Mouse (Mus musculus): ENCODE data around the gene Celsr1. TPM values are rescaled to one million over a fixed set of nuclear protein-coding genes. Genes with fewer than 3 reads are reported as not detected.
A peak's percentile ranks its signal among the peaks of the same experiment; 100 is the strongest.

Gene Celsr1
- polyA plus RNA-seq, 1 experiment = 0.49 TPM

DNA sequence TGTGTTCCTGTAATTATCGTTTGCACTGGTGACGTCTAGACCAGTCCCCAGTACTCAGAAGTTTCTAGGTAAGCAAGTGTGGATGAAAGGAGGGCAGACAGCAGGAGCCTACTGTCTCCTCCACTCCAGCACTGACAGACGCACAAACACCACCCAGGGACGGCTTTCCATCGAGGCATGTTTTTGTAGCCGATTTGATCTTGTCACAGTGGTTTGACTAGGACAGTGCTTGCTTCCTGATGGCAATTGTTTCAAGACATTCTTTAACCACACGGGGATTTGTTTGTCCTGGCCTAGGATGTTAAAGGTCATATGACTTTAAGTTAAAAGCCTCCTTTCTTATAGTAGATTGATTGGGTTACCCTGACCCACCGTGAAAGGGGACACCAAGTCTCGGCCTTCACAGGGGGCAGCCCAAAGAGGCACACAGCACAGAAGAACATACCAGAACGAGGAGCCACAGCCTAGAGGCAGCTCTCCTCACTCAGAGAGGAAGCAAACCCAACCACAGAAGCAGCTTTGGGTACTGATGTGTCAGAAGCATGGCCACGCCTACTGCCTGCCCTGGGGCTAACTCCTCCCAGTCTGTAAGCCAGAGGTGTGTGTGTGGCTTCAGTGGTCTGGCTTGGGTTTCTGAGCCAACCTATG lies 51.7 kb downstream of the Celsr1 start:
- peaks cover 2% of the 10 kb centered on the region; the same call in 1 of the 2 replicates for H3K4me1 ChIP-seq (ENCODE audit: control insufficient read depth, insufficient read depth, low read length)
- 80% methylated on average over 11 of the region's 11 CpGs for WGBS
- DNase-seq = no peak
- TF ChIP-seq POLR2A (IDR thresholded peaks at IDR 0.05; ENCODE audit: borderline replicate concordance, insufficient read depth, low read length) = no peak
- TF ChIP-seq CTCF (IDR thresholded peaks at IDR 0.05; ENCODE audit: borderline replicate concordance, insufficient read depth, low read depth, low read length) = no peak
- no peak overlapping the region for H3K4me3 ChIP-seq (replicated peaks; ENCODE audit: insufficient read depth, low read depth, low read length)
- H3K27me3 ChIP-seq (ENCODE audit: control insufficient read depth, insufficient read depth, low read length) = no peaks in the 10 kb centered on the region
- no peak overlapping the region for H3K27ac ChIP-seq (ENCODE audit: insufficient read depth, low read length)

DNA sequence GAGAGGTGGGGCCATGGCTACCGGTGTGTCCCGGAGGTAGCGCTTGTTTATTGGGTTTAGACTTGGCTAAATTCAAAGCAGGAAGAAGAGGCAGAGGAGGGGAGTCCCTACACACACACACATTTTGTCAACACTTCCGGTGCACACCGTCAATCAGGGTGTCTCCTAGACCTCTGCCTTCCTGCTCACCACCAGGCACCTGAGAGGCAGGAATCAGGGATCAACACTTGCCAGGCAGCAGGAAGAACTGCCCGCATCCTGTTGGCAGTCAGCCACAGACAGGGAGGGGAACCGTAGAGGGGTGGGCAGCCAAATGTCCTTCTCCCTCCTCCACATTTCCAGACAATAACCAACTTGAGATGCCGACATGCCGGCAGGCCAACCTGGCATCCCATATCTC lies 56.5 kb downstream of the Celsr1 start:
- TF ChIP-seq POLR2A (IDR thresholded peaks at IDR 0.05; ENCODE audit: borderline replicate concordance, insufficient read depth, low read length) (no peak), CTCF (IDR thresholded peaks at IDR 0.05; ENCODE audit: borderline replicate concordance, insufficient read depth, low read depth, low read length) (no peak)
- 43% methylated on average over 9 of the region's 9 CpGs for WGBS

DNA sequence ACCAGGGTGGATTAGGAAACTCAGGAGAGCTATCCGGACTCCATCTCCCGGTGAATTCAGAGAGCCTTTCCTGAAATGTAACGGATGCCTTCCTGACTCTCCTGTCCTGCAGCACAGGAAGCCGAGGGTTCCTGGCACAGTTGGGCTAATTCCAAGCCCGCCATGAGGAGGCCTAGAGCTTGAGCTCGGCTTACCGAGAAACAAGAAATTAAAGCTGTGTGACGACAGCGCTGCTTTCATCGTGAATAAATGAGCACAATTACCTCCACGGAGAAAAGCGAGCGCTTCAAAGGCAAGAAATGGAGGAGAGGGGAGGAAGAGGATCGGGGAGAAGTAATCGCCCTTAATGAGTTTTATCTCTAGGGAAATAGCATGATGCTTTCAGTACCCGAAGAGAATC lies 57.8 kb downstream of the Celsr1 start:
- WGBS = 23% methylated on average over 16 of the region's 16 CpGs
- TF ChIP-seq CTCF (IDR thresholded peaks at IDR 0.05; ENCODE audit: borderline replicate concordance, insufficient read depth, low read depth, low read length) (no peak), POLR2A (IDR thresholded peaks at IDR 0.05; ENCODE audit: borderline replicate concordance, insufficient read depth, low read length) (no peak)
- no peaks in the 10 kb centered on the region for H3K27me3 ChIP-seq (ENCODE audit: control insufficient read depth, insufficient read depth, low read length)
- H3K27ac ChIP-seq (ENCODE audit: insufficient read depth, low read length) = no peak overlapping the region
- DNase-seq = peak; percentile 21 to 31
- H3K4me3 ChIP-seq (replicated peaks; ENCODE audit: insufficient read depth, low read depth, low read length) = no peak overlapping the region
- H3K4me1 ChIP-seq (ENCODE audit: control insufficient read depth, insufficient read depth, low read length) = peaks cover 6% of the 10 kb centered on the region

More for the DNA sequence above, 56.5 kb downstream of the Celsr1 start:
- H3K27me3 ChIP-seq (ENCODE audit: control insufficient read depth, insufficient read depth, low read length) = no peaks in the 10 kb centered on the region
- no peak for DNase-seq
- no peak overlapping the region for H3K27ac ChIP-seq (ENCODE audit: insufficient read depth, low read length)
- H3K4me1 ChIP-seq (ENCODE audit: control insufficient read depth, insufficient read depth, low read length) = peaks cover 6% of the 10 kb centered on the region
- H3K4me3 ChIP-seq (replicated peaks; ENCODE audit: insufficient read depth, low read depth, low read length) = no peak overlapping the region

DNA sequence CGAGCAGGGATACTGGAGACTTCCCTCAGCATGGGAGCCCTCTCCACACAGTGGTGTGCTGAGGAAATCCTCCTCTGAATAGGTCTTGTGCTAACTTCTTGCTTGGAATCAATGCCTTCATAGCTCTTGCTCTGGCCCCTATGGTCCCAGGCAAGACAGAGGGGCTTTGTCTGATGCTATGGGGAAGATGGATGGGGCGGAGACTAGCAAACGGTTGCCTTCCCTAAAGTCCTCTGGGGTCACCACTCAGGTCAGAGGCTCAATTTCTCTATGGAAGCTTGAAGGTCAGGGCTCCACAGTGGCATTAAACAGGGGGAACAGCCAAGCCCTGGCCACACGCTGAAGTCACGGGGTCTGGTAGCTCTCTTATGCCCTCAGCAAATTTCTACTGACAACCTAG lies 62.0 kb downstream of the Celsr1 start:
- Histone ChIP-seq H3K4me3 (replicated peaks; ENCODE audit: insufficient read depth, low read depth, low read length) (no peak overlapping the region), H3K27me3 (ENCODE audit: control insufficient read depth, insufficient read depth, low read length) (no peaks in the 10 kb centered on the region), H3K4me1 (ENCODE audit: control insufficient read depth, insufficient read depth, low read length) (peaks cover 3% of the 10 kb centered on the region; the same call in 1 of the 2 replicates), H3K27ac (ENCODE audit: insufficient read depth, low read length) (no peak overlapping the region)
- no peak for TF ChIP-seq POLR2A (IDR thresholded peaks at IDR 0.05; ENCODE audit: borderline replicate concordance, insufficient read depth, low read length)
- TF ChIP-seq CTCF (IDR thresholded peaks at IDR 0.05; ENCODE audit: borderline replicate concordance, insufficient read depth, low read depth, low read length) = no peak
- WGBS = 80% methylated on average over 5 of the region's 5 CpGs
- no peak for DNase-seq

DNA sequence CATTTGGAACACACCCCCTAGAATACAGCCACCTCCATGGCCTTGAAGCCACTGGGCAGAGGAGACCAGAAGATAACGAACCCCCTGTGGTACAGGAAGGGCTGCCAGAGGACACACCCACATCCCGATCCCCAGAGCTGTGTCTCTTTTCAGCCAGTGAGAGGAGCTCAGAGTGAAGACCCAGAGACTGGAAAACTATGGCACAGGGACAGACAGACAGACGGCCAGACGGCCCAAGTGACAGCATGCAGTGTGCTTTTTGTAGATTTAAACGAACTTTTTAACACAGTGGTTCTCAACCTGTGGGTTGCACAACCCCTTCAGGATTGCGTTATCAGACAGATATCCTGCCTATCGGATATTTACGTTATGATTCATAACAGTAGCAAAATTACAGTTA lies 63.1 kb downstream of the Celsr1 start:
- WGBS = 56% methylated on average over 8 of the region's 8 CpGs
- Histone ChIP-seq H3K4me1 (ENCODE audit: control insufficient read depth, insufficient read depth, low read length) (peaks cover 8% of the 10 kb centered on the region), H3K4me3 (replicated peaks; ENCODE audit: insufficient read depth, low read depth, low read length) (no peak overlapping the region), H3K27ac (ENCODE audit: insufficient read depth, low read length) (no peak overlapping the region), H3K27me3 (ENCODE audit: control insufficient read depth, insufficient read depth, low read length) (no peaks in the 10 kb centered on the region)
- no peak for DNase-seq
- TF ChIP-seq CTCF (IDR thresholded peaks at IDR 0.05; ENCODE audit: borderline replicate concordance, insufficient read depth, low read depth, low read length) = no peak
- no peak for TF ChIP-seq POLR2A (IDR thresholded peaks at IDR 0.05; ENCODE audit: borderline replicate concordance, insufficient read depth, low read length)

DNA sequence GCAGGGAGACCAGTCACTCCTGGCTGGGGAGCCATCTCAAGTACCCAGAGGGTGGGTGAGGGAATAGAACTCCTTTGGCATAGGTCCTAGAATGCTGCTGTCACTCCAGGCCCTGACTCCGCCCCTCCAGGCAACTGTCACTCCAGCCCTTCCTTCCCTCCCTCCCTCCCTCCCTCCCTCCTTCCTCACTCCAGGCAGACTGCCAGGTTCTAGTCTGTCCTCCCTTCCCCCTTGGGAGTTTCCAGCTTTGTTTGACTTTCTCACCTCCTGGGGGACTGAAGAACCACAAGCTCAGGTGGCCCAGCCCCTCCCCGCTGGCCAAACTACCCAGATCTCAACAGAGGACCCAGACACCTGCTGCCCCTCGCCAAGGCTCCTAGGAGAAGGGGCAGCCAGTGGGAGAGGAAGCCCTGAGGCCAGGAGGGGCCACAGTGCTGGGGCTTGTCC lies 63.8 kb downstream of the Celsr1 start:
- peaks cover 8% of the 10 kb centered on the region for H3K4me1 ChIP-seq (ENCODE audit: control insufficient read depth, insufficient read depth, low read length)
- no peak for DNase-seq
- H3K4me3 ChIP-seq (replicated peaks; ENCODE audit: insufficient read depth, low read depth, low read length) = no peak overlapping the region
- no peak for TF ChIP-seq CTCF (IDR thresholded peaks at IDR 0.05; ENCODE audit: borderline replicate concordance, insufficient read depth, low read depth, low read length)
- TF ChIP-seq POLR2A (IDR thresholded peaks at IDR 0.05; ENCODE audit: borderline replicate concordance, insufficient read depth, low read length) = no peak
- H3K27ac ChIP-seq (ENCODE audit: insufficient read depth, low read length) = no peak overlapping the region
- 40% methylated on average over 3 of the region's 3 CpGs for WGBS
- no peaks in the 10 kb centered on the region for H3K27me3 ChIP-seq (ENCODE audit: control insufficient read depth, insufficient read depth, low read length)

DNA sequence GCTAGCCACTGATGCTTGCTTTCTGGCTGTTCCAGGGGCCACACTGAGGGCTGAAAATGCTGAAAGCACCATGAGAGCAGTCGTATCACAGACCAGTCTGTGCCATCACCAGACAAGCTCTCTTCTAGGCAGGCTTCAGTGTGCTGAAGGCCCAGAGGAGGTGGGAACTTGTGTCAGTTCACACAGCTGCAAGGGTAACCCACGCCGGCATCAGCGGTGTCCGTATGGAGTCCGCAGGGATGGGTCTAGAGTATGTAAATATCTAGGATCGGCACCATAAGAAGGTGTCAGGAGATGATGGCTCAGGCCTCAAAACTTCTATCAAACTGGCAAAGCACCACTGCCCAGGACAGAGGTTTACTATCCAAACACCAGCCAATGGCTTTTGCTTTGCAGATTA lies 64.3 kb downstream of the Celsr1 start:
- no peak for DNase-seq
- H3K27ac ChIP-seq (ENCODE audit: insufficient read depth, low read length) = no peak overlapping the region
- 80% methylated on average over 7 of the region's 7 CpGs for WGBS
- TF ChIP-seq CTCF (IDR thresholded peaks at IDR 0.05; ENCODE audit: borderline replicate concordance, insufficient read depth, low read depth, low read length) (no peak), POLR2A (IDR thresholded peaks at IDR 0.05; ENCODE audit: borderline replicate concordance, insufficient read depth, low read length) (no peak)
- H3K4me1 ChIP-seq (ENCODE audit: control insufficient read depth, insufficient read depth, low read length) = peaks cover 8% of the 10 kb centered on the region
- no peaks in the 10 kb centered on the region for H3K27me3 ChIP-seq (ENCODE audit: control insufficient read depth, insufficient read depth, low read length)
- H3K4me3 ChIP-seq (replicated peaks; ENCODE audit: insufficient read depth, low read depth, low read length) = no peak overlapping the region

DNA sequence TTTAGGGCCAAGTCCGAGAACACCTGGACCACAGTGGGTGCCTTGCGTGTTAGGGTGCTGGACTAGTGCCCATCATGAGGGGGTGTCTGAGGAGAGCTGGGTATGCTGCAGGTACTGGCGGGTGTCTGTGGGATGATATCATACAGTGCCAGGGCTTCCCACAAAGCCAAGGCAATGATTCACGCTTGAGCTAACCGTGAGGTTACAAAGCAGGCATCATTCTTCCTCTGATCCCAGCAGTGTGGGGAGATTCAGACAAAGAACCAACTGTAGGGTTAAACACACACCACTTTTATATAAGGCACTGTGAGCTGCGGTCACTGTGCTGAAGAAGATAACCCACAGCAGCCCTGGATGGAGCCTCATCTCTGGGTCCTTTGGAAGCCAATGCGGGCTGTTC lies 67.5 kb downstream of the Celsr1 start:
- 56% methylated on average over 7 of the region's 7 CpGs for WGBS

More for the DNA sequence above, 67.5 kb downstream of the Celsr1 start:
- DNase-seq = no peak
- TF ChIP-seq POLR2A (IDR thresholded peaks at IDR 0.05; ENCODE audit: borderline replicate concordance, insufficient read depth, low read length) = no peak
- Histone ChIP-seq H3K27ac (ENCODE audit: insufficient read depth, low read length) (no peak overlapping the region), H3K27me3 (ENCODE audit: control insufficient read depth, insufficient read depth, low read length) (no peaks in the 10 kb centered on the region), H3K4me3 (replicated peaks; ENCODE audit: insufficient read depth, low read depth, low read length) (no peak overlapping the region), H3K4me1 (ENCODE audit: control insufficient read depth, insufficient read depth, low read length) (peaks cover 8% of the 10 kb centered on the region)
